ENCODE assay signal across 8 mouse cellular contexts in genomic region chr3:90615415-90615814, GRCm38 (mm10). TPM values are rescaled to one million over a fixed set of nuclear protein-coding genes. Genes with fewer than 3 reads are reported as not detected.
DNase-seq lines count a peak whose midpoint lies in the region; ATAC-seq and TF ChIP-seq lines count a peak whose summit lies in the region.

No protein-coding gene starts in this region.

- no peaks in the 10 kb centered on the region for H3K9me3 ChIP-seq in embryonic facial prominence, embryonic 12.5 days
- no peaks in the 10 kb centered on the region for H3K9me3 ChIP-seq in limb, embryonic 14.5 days (ENCODE audit: control insufficient read depth, low read length)
- no peaks in the 10 kb centered on the region for H3K9me3 ChIP-seq in midbrain, postnatal 0 days (ENCODE audit: low read length)

- H3K4me3 ChIP-seq in embryonic facial prominence, embryonic 12.5 days = no peak overlapping the region
- H3K4me3 ChIP-seq in limb, embryonic 14.5 days (replicated peaks; ENCODE audit: low read length) = no peak overlapping the region
- H3K4me3 ChIP-seq in midbrain, postnatal 0 days (ENCODE audit: low read depth, low read length) = no peak overlapping the region

- 11% methylated on average over 7 of the region's 7 CpGs for WGBS in embryonic facial prominence, embryonic 12.5 days
- WGBS in limb, embryonic 14.5 days = 5% methylated on average over 7 of the region's 7 CpGs
- 7% methylated on average over 7 of the region's 7 CpGs for WGBS in midbrain, postnatal 0 days

- peaks cover 2% of the 10 kb centered on the region; the same call in 1 of the 2 replicates for H3K27me3 ChIP-seq in embryonic facial prominence, embryonic 12.5 days
- no peaks in the 10 kb centered on the region for H3K27me3 ChIP-seq in limb, embryonic 14.5 days (ENCODE audit: control insufficient read depth, insufficient read depth, low read length)
- H3K27me3 ChIP-seq in midbrain, postnatal 0 days (ENCODE audit: insufficient read depth, low read length) = 0 out of 2 replicates have a peak, but pooled peaks cover 4% of the 10 kb centered on the region
- H3K27me3 ChIP-seq in splenic B cell, adult 2 months (ENCODE audit: control insufficient read depth, insufficient read depth, low read length, poor library complexity, severe bottlenecking) = no peaks in the 10 kb centered on the region

- H3K36me3 ChIP-seq in embryonic facial prominence, embryonic 12.5 days = no peaks in the 10 kb centered on the region
- H3K36me3 ChIP-seq in limb, embryonic 14.5 days (ENCODE audit: control insufficient read depth, insufficient read depth, low read length) = no peaks in the 10 kb centered on the region
- H3K36me3 ChIP-seq in midbrain, postnatal 0 days (ENCODE audit: insufficient read depth, low read length) = no peaks in the 10 kb centered on the region
- no peaks in the 10 kb centered on the region for H3K36me3 ChIP-seq in splenic B cell, adult 2 months (ENCODE audit: control insufficient read depth, insufficient read depth, low read length, poor library complexity, severe bottlenecking)

- no peak overlapping the region for H3K4me2 ChIP-seq in embryonic facial prominence, embryonic 12.5 days (replicated peaks)
- H3K4me2 ChIP-seq in limb, embryonic 14.5 days (replicated peaks; ENCODE audit: low read depth, low read length, severe bottlenecking) = peak overlapping the region; percentile 9; the same call in 1 of the 2 replicates
- H3K4me2 ChIP-seq in midbrain, postnatal 0 days (ENCODE audit: low read depth, low read length, poor library complexity, severe bottlenecking) = no peak overlapping the region

- peaks cover 23% of the 10 kb centered on the region; the same call in 1 of the 2 replicates for H3K4me1 ChIP-seq in embryonic facial prominence, embryonic 12.5 days
- peaks cover 24% of the 10 kb centered on the region; the same call in 1 of the 2 replicates for H3K4me1 ChIP-seq in limb, embryonic 14.5 days (ENCODE audit: control insufficient read depth, insufficient read depth, low read length)
- H3K4me1 ChIP-seq in midbrain, postnatal 0 days (ENCODE audit: insufficient read depth, low read length) = peaks cover 5% of the 10 kb centered on the region; the same call in 1 of the 2 replicates

- DNase-seq in 416B (ENCODE audit: low read depth) = peak; percentile 85
- DNase-seq in adrenal gland, postnatal 14 days = peak; percentile 90
- DNase-seq in heart, adult 8-10 months (ENCODE audit: low spot score) = peak; percentile 82
- peak; percentile 80 for DNase-seq in kidney, adult 9 months
- DNase-seq in limb, embryonic 14.5 days (ENCODE audit: low spot score) = peak; percentile 77
- DNase-seq in midbrain, postnatal 0 days (ENCODE audit: low spot score) = peak; percentile 70
- peak; percentile 85 for DNase-seq in splenic B cell, adult 2 months (ENCODE audit: low read depth, low spot score)

- H3K9ac ChIP-seq in embryonic facial prominence, embryonic 12.5 days = no peak overlapping the region
- H3K9ac ChIP-seq in limb, embryonic 14.5 days (ENCODE audit: low read depth, low read length, severe bottlenecking) = no peak overlapping the region
- H3K9ac ChIP-seq in midbrain, postnatal 0 days (replicated peaks; ENCODE audit: low read length, poor library complexity, severe bottlenecking) = no peak overlapping the region

- H3K27ac ChIP-seq in embryonic facial prominence, embryonic 12.5 days = no peak overlapping the region
- H3K27ac ChIP-seq in limb, embryonic 14.5 days (replicated peaks; ENCODE audit: low read depth, low read length) = no peak overlapping the region
- H3K27ac ChIP-seq in midbrain, postnatal 0 days (ENCODE audit: low read depth, low read length) = no peak overlapping the region

- peak; percentile 65; the same call in 1 of the 2 replicates for ATAC-seq in embryonic facial prominence, embryonic 12.5 days (ENCODE audit: insufficient number of reproducible peaks, insufficient read depth, low FRiP score, low TSS enrichment)
- peak; percentile 86 for ATAC-seq in limb, embryonic 14.5 days (ENCODE audit: low FRiP score, low read depth)
- peak; percentile 64 for ATAC-seq in midbrain, postnatal 0 days (ENCODE audit: low FRiP score)

- TF ChIP-seq POLR2A in limb, embryonic 14.5 days (IDR thresholded peaks at IDR 0.05; ENCODE audit: borderline replicate concordance, extremely low read depth, insufficient read depth, insufficient read length) = no peak

- TF ChIP-seq CTCF in midbrain, postnatal 0 days (IDR thresholded peaks at IDR 0.05) = peak; percentile 75

RNA-seq across cellular contexts. Expression of gene S100a6, which starts 2.7 kb away (rescaled TPM):
- 54.3 and 59.5 TPM in 2 replicates for total RNA-seq in adrenal gland, postnatal 14 days (2021)
- polyA plus RNA-seq in embryonic facial prominence, embryonic 12.5 days (2016; fragmentation: Nextera tagmentation; extraction: Ambion mirVana) = 37.8 and 42.0 TPM in 2 replicates
- total RNA-seq in heart, adult 8-10 months (2022) = 10 to 100 TPM; 54.7 to 77.4 (median 69.0) TPM
- 92.4 and 108 TPM in 2 replicates for polyA plus RNA-seq in limb, embryonic 14.5 days (2012; rRNA removed)
- polyA plus RNA-seq in limb, embryonic 14.5 days (2014; fragmentation: Nextera tagmentation; extraction: Ambion mirVana) = 203 and 233 TPM in 2 replicates
- total RNA-seq in midbrain, postnatal 0 days (2014; rRNA removed) = 13.8 and 14.3 TPM in 2 replicates
- polyA plus RNA-seq in midbrain, postnatal 0 days (2015; fragmentation: Nextera tagmentation; extraction: Ambion mirVana) = 42.3 and 50.9 TPM in 2 replicates

RNA-seq across cellular contexts. Expression of gene S100a5, which starts 7.1 kb away (rescaled TPM):
- not detected in 2 replicates for total RNA-seq in adrenal gland, postnatal 14 days (2021)
- polyA plus RNA-seq in embryonic facial prominence, embryonic 12.5 days (2016; fragmentation: Nextera tagmentation; extraction: Ambion mirVana) = 0.85 and 0.91 TPM in 2 replicates
- total RNA-seq in heart, adult 8-10 months (2022) = not detected
- not detected in 2 replicates for polyA plus RNA-seq in limb, embryonic 14.5 days (2012; rRNA removed)
- polyA plus RNA-seq in limb, embryonic 14.5 days (2014; fragmentation: Nextera tagmentation; extraction: Ambion mirVana) = not detected in 2 replicates
- total RNA-seq in midbrain, postnatal 0 days (2014; rRNA removed) = not detected in 2 replicates
- polyA plus RNA-seq in midbrain, postnatal 0 days (2015; fragmentation: Nextera tagmentation; extraction: Ambion mirVana) = 0.43 TPM in 1 of 2 replicates, not detected in the other

RNA-seq across cellular contexts. Expression of gene S100a4, which starts 11.8 kb away (rescaled TPM):
- total RNA-seq in adrenal gland, postnatal 14 days (2021) = 9.6 and 18.7 TPM in 2 replicates
- 4.0 and 7.2 TPM in 2 replicates for polyA plus RNA-seq in embryonic facial prominence, embryonic 12.5 days (2016; fragmentation: Nextera tagmentation; extraction: Ambion mirVana)
- 10 to 100 TPM in 2 of 4 experiments, 1 to 10 TPM in 2; 5.9 to 16.2 (median 9.5) TPM for total RNA-seq in heart, adult 8-10 months (2022)
- 18.0 and 26.2 TPM in 2 replicates for polyA plus RNA-seq in limb, embryonic 14.5 days (2012; rRNA removed)
- polyA plus RNA-seq in limb, embryonic 14.5 days (2014; fragmentation: Nextera tagmentation; extraction: Ambion mirVana) = 17.9 and 18.0 TPM in 2 replicates
- not detected in 2 replicates for total RNA-seq in midbrain, postnatal 0 days (2014; rRNA removed)
- 2.4 and 2.5 TPM in 2 replicates for polyA plus RNA-seq in midbrain, postnatal 0 days (2015; fragmentation: Nextera tagmentation; extraction: Ambion mirVana)

RNA-seq across cellular contexts. Expression of gene Gm42674, which starts 13.7 kb away (rescaled TPM):
- total RNA-seq in adrenal gland, postnatal 14 days (2021) = not detected in 2 replicates
- not detected in 2 replicates for polyA plus RNA-seq in embryonic facial prominence, embryonic 12.5 days (2016; fragmentation: Nextera tagmentation; extraction: Ambion mirVana)
- total RNA-seq in heart, adult 8-10 months (2022) = not detected
- polyA plus RNA-seq in limb, embryonic 14.5 days (2012; rRNA removed) = not detected in 2 replicates
- not detected in 2 replicates for polyA plus RNA-seq in limb, embryonic 14.5 days (2014; fragmentation: Nextera tagmentation; extraction: Ambion mirVana)
- 1.6 TPM in 1 of 2 replicates, not detected in the other for total RNA-seq in midbrain, postnatal 0 days (2014; rRNA removed)
- polyA plus RNA-seq in midbrain, postnatal 0 days (2015; fragmentation: Nextera tagmentation; extraction: Ambion mirVana) = not detected in 2 replicates

RNA-seq across cellular contexts. Expression of gene S100a2, which starts 25.4 kb away (rescaled TPM):
- not detected in 2 replicates for total RNA-seq in adrenal gland, postnatal 14 days (2021)
- polyA plus RNA-seq in embryonic facial prominence, embryonic 12.5 days (2016; fragmentation: Nextera tagmentation; extraction: Ambion mirVana) = not detected in 2 replicates
- total RNA-seq in heart, adult 8-10 months (2022) = not detected
- polyA plus RNA-seq in limb, embryonic 14.5 days (2012; rRNA removed) = not detected in 2 replicates
- polyA plus RNA-seq in limb, embryonic 14.5 days (2014; fragmentation: Nextera tagmentation; extraction: Ambion mirVana) = not detected in 2 replicates
- not detected in 2 replicates for total RNA-seq in midbrain, postnatal 0 days (2014; rRNA removed)
- not detected in 2 replicates for polyA plus RNA-seq in midbrain, postnatal 0 days (2015; fragmentation: Nextera tagmentation; extraction: Ambion mirVana)
